Mouse (Mus musculus) kidney, adult 18-20 months (tissue): ENCODE results near the gene Hist2h4.
"Not testable (repeated sequence)": the region's sequence is repeated elsewhere in the genome, so short reads cannot be mapped to it uniquely, and the experiment has no call there.

ENCODE experiments used
- DNase-seq: peaks from one replicate; pipeline ENCODE4 v3.0.0; 2021

Hist2h4 gene

DNA sequence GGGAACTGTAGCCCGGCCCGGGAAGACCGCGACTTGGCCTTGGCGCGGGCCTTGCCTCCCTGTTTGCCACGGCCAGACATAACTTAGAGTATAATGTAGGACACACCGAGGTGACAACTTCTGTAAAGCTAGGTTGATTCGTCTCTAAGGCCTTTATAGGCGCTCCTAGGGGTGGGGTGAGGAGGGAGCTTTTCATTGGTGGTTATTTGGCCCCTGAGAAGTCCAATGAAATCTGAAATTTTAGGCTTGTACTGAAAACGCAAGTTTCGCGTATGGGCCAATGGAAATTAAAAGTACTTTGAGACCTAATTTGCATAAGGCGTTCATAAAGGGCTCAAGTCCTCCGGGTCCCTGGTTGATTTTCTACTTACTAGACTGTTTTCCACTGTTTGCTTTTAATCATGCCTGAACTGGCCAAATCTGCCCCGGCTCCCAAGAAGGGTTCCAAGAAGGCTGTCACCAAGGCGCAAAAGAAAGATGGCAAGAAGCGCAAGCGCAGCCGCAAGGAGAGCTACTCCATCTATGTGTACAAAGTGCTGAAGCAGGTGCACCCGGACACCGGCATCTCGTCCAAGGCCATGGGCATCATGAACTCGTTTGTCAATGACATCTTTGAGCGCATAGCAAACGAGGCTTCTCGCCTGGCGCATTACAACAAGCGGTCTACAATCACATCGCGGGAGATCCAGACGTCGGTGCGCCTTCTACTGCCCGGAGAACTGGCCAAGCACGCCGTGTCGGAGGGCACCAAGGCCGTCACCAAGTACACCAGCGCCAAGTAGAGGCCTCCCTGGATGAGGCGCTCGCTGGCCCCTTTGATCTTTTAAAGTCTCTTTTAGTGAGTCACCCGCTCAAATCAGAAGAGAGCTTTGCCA, 42.1 kb downstream of the Hist2h4 start, which contains the start of the genes Hist2h2ac and Hist2h2be:
Gene Hist2h2ac, minus strand, starts transcription at position 116 of the 875 bp plus-strand sequence.
Gene Hist2h2be, plus strand, starts transcription at position 355 of the 875 bp plus-strand sequence.
- peak; percentile 91 for DNase-seq

DNA sequence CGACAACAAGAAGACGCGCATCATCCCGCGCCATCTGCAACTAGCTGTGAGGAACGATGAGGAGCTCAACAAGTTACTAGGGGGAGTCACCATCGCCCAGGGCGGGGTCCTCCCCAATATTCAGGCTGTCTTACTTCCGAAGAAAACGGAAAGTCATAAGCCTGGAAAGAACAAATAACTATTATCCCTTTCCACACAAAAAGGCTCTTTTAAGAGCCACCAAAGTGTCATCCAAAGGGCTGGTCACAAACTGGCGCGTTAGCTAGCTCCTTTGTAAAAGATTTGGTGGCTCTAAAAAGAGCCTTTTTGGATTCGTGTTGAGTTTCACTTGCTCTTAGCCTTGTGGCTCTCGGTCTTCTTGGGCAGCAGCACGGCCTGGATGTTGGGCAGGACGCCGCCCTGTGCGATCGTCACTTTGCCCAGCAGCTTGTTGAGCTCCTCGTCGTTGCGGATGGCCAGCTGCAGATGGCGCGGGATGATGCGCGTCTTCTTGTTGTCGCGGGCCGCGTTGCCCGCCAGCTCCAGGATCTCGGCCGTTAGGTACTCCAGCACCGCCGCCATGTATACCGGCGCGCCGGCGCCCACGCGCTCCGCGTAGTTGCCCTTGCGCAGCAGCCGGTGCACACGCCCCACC, 42.9 kb downstream of the Hist2h4 start:
- DNase-seq = not testable (repeated sequence)

DNA sequence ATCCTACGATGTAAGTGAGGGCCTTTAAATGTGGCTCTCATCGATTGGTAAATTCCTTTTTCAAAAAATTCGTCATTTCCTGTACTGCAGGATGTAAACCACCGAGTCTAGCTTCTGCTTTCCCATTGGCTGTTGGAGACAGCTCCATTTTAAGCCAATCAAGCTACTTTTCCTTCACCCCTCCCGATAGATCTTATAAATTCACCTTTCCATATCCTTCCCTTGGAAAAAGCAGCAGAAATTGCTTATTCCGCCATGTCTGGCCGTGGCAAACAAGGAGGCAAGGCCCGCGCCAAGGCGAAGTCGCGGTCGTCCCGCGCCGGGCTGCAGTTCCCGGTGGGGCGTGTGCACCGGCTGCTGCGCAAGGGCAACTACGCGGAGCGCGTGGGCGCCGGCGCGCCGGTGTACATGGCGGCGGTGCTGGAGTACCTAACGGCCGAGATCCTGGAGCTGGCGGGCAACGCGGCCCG, 43.4 kb downstream of the Hist2h4 start, which contains the start of the genes Bola1 and Hist2h2ab:
Gene Bola1, minus strand, starts transcription at position 49 of the 470 bp plus-strand sequence.
Gene Hist2h2ab, plus strand, starts transcription at position 205 of the 470 bp plus-strand sequence.
- peak; percentile 86 for DNase-seq

DNA sequence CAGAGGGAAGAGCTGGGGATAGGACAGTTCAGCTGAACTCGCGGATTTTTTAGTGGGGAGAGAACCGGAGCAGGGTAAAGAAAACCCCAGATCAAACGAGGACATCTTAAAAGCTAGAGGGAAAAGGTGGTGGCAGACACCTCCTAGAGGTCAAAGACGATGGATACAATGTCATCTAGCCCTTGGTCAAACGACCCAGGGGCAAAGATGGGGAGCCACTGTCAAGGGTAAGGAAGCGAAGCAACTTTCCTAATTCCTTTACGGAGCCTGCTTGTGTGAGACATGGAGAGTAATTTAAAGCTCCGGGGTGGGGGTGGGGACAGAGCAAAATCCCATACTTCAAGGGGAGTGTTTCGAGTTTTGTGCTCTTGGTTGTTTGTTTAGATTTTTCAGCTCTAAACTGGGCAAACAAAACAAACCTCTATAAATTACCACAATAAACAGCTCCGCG, 43.9 kb downstream of the Hist2h4 start:
- peak; percentile 58 for DNase-seq
